Mouse (Mus musculus): ENCODE results near the gene Hoxd8.

DNA sequence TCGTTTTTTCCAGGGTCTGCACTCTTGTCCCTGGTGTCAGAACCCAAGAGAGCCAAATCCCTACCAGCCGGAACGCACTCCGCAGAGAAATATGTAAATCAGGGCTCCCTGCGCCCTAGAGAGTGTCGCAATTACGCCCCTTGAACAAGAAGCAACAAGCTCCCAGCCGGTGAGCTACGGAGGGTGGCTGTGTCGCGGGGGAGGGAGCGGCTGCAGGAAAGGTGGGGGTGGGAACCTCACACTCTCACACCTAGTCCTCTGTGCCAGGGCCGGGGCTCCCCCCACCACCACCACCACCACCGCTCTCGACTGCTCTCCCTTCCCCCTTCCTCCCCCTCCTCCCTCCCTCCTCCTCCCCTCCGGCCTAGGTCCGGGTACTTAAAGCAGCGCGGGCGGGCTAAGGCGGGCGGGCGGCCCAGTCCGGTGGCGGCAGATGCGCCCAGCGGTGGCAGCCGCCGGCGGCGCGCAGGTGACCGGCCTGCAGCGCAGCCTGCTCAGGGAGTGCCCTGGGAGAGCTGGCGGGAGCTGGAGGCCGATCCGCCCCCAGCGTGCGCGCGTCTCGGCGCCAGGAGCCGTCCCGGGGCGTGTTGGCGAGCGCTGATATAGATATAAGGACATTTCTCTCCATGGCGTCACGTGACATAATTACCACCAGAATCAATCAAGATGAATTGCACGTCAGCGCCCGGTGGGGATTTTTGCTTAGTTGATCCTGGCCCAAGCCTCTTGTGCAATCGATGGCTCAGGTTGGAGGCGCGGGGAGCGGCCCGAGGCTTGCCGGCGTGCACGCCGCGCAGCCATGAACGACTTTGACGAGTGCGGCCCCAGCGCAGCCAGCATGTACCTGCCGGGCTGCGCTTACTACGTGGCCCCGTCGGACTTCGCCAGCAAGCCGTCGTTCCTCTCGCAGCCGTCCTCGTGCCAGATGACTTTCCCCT, 22.6 kb upstream of the Hoxd8 start:
- TF ChIP-seq CTCF (IDR thresholded peaks at IDR 0.05; ENCODE audit: low read depth) (no peak), EP300 (IDR thresholded peaks at IDR 0.05; ENCODE audit: low read depth) (no peak)

Measured in liver, embryonic 14.5 days (tissue).